Mouse (Mus musculus) brown adipose tissue, adult 24 weeks (tissue): Measurements from ENCODE around the gene Hmox2. TPM values are rescaled to one million over a fixed set of nuclear protein-coding genes. Genes with fewer than 3 reads are reported as not detected.
"Not testable (repeated sequence)": the region's sequence is repeated elsewhere in the genome, so short reads cannot be mapped to it uniquely, and the experiment has no call there.

Experiments used
- H3K27ac ChIP-seq: fragments of 200-500 bp; replicated peaks from 2 replicates; pipeline ENCODE4 v1.5.1; 2012; ENCODE audit warnings: low read depth, mild to moderate bottlenecking, low read length
- H3K4me1 ChIP-seq: fragments of 200-500 bp; 2 replicates; pipeline ENCODE4 v1.6.1; 2012; ENCODE audit warnings: low read length, mixed read lengths; ENCODE audit not compliant: control insufficient read depth, insufficient read depth, insufficient read length
- H3K4me3 ChIP-seq: fragments of 200-500 bp; 2 replicates; pipeline ENCODE4 v1.5.1; 2012; ENCODE audit warnings: low read depth, mild to moderate bottlenecking, low read length, moderate library complexity; ENCODE audit not compliant: insufficient read depth
- polyA plus RNA-seq: library from polyadenylated mRNA; stranded (reverse); fragments of >200 nt; gene quantifications from 2 replicates; pipeline ENCODE4 v1.2.4, GENCODE M21; 2012; ENCODE audit not compliant: missing spikeins, insufficient read depth, insufficient read length

The Hmox2 gene
- polyA plus RNA-seq, 1 experiment = 74.8 TPM

DNA sequence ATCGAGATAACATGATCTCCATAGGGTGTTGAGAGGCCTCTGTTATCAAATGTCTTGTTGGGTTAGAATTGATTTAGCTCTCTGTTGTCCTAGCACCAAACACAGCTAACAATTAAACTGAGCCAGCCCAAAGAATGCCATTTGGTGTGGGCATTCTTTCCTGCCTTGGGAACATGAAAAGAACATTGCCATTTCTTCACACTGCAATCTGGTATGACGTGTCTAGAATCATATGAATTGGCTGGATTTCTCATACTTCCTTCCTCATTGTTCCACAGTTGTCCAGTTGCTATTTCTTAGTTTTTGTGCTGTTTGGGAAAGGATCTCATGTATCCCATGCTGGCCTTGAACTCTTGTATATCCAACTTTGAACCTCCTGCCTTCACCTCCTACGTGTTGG is 27.9 kb downstream of the Hmox2 start:
- Histone ChIP-seq H3K27ac (0 out of 2 replicates have a peak overlapping the region, but pooled peaks have one; percentile 10), H3K4me1 (peaks cover 5% of the 10 kb centered on the region; the same call in 1 of the 2 replicates), H3K4me3 (no peak overlapping the region)

DNA sequence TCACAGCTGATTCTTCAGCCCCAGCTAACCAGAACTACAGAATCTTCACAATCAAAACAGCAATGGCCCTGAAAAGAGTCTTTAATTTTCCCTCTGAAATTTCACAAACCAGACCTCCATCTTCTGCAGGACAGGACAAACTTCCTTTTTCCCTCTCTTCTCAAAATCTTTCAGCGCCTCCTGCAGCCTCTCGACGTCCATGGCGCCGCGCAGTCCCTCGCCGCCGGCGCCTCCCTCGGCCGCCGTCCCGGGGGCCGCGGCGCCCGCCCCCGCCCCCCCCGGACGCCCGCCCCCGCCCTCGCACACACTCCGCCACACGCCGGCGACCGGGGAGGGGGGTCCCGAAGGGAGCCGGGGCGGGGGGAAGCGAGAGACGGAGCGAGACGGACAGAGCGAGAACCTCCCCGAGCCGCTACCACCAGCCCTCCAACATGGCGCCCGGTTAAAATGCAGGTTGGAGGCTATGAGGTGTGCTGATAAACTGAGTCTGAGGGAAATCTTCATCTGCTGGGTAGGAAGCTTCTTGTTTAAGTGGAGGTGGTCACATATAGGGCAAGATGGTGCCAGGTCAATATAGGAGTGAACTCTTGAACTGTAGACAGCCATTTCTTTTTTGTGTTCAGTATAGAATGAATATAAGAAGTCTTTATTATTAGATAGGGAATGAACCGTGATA is 30.6 kb downstream of the Hmox2 start:
- not testable (repeated sequence) for H3K4me1 ChIP-seq, H3K27ac ChIP-seq
- peak overlapping the region; percentile 30 for H3K4me3 ChIP-seq

DNA sequence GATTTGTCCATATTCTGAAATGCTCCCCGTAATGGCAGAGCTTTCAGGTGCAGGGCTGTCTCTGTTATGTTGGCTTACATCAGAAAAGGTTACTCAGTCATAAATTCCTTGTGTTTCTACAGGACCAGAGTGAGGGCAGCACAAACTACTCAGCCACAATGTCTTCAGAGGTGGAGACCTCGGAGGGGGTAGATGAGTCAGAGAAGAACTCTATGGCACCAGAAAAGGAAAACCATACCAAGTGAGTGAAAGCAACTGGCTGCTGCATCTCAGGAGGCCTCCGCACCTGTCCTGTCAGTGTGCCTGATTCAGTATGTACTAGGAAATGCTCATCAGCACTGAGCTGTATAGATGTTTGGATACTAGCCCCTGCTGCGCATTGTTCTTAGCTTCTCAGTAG is 36.3 kb downstream of the Hmox2 start:
- H3K4me1 ChIP-seq = no peaks in the 10 kb centered on the region
- H3K4me3 ChIP-seq = no peak overlapping the region
- no peak overlapping the region for H3K27ac ChIP-seq

DNA sequence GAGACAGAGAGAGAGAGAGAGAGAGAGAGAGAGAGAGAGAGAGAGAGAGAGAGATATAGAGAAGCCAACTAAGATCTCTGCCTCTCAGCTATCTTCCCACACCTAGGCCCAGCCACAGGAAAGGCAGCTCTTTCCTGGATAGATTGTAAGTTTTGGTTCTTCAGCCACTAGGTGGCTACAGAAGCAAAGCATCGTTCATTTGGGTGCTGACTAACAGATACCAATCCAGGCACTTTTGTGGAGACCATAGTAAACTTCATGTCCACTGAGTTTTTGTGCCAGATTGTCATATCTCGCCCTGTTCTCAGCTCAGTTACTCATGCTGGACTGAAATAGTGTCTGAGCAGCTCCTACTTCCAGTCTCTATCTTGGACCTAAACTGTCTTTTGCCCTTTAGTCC is 37.1 kb downstream of the Hmox2 start:
- H3K27ac ChIP-seq = peak overlapping the region; percentile 27; the same call in 1 of the 2 replicates
- no peak overlapping the region for H3K4me3 ChIP-seq
- no peaks in the 10 kb centered on the region for H3K4me1 ChIP-seq

DNA sequence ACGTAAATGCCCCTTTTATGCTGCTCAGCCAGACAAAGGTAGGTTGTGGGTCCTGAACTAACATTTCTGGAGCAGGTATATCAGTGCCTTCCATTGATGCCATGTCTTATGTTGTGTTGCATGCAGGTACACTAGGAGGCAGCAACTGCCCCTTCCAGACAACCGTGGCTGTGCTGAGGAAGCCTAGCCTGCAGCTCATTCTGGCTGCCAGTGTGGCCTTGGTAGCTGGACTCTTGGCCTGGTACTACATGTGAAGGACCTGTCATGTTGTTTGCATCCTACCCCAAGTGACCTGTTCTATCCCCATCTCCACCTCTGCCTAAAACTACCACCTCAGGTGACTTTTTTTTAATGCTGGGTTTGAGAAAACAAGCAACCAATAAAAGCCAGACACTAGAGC is 39.7 kb downstream of the Hmox2 start:
- 0 out of 2 replicates have a peak, but pooled peaks cover 2% of the 10 kb centered on the region for H3K4me1 ChIP-seq
- H3K4me3 ChIP-seq = no peak overlapping the region
- no peak overlapping the region for H3K27ac ChIP-seq

DNA sequence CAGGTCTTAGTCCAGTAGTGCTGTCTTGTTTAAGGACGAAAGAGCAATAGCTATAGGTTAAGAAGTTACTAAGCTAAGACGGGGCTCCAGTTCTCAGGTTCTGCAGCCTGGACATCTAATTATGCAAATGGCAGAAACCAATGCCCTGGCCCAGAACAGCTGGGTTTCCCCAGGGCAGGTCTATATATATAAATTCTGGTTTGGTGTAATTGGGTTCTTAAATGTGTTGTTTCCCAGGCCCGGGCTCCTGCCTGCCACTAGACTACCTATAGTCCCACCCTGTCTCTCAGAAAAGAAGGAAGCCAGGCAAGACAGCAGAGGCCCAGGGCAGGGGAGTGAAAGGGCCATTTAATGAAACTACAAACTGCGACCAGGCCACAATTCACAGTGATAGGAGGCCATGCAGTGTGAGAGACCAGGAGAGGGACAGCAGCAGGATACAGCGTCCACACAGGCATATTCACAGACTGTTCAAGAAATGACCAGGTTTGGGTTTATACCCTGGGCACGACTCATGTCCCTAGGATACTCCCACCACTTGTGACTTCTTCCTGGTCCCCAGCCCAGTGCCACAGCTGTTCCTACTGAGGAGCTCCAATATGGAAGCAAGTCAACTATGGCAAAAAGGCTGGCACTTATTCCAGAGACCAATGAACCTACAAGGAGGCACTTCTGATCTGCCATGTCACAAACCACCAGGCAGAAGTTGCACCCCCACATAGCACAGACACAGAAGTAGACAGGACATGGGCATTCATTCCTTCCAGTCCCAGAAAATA is 41.0 kb downstream of the Hmox2 start:
- peaks cover 9% of the 10 kb centered on the region; the same call in 1 of the 2 replicates for H3K4me1 ChIP-seq
- H3K27ac ChIP-seq = peak overlapping the region; percentile 45; the same call in 1 of the 2 replicates
- H3K4me3 ChIP-seq = no peak overlapping the region

DNA sequence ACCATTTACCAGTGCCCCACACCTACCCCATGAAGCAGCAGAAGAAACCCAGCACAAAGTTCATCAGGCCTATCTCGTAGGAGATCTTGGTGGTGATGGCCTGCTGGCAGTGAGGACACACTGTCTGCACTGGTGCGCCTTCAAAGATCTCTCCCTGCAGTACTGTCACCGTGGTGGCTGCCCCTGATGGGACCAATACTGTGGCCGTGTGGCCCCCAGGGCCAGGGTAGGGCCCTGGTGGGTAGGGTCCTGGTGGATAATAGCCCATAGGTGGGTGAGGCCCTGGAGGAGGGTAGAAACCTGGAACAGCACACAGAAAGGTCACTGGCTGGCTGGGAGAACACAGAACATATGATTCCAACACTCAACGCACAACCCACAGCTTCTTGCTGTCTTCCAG is 42.6 kb downstream of the Hmox2 start:
- Histone ChIP-seq H3K27ac (no peak overlapping the region), H3K4me1 (peaks cover 17% of the 10 kb centered on the region; the same call in 1 of the 2 replicates)

DNA sequence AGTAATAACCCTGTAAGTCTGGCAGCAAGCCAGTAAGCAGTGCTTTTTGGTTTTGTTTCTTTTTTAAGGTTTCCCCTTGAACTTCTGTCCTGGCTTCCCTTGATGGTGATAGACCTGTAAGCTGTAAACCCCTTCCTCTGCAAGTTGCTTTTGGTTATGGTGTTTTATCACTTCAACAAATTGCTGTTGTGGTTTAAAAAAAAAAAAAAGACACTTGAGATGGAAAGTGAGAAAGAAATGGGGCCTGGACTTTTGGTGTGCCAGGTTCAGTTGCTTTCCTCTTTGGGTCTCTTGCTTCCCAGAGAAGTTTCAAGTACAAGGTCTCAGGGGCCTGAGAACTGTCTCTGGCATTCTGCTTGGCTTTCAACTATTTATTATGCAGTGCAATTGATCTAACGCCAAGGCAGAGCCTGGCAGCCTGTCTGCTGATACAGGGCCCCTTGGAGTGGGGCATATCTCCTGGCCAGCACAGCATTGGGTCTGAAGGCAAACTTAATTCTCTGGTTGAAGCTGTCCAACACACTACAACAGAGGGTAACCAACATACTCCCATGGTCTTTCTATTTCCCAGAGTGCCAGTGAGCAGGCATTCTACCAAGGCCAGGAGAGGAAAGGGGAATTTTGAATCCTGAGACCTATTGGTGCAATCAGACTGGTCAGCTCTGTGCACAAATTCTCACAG is 47.3 kb downstream of the Hmox2 start:
- Histone ChIP-seq H3K4me1 (peaks cover 37% of the 10 kb centered on the region), H3K27ac (peak overlapping the region; percentile 75), H3K4me3 (no peak overlapping the region)

More for the DNA sequence above, 42.6 kb downstream of the Hmox2 start:
- H3K4me3 ChIP-seq = no peak overlapping the region

DNA sequence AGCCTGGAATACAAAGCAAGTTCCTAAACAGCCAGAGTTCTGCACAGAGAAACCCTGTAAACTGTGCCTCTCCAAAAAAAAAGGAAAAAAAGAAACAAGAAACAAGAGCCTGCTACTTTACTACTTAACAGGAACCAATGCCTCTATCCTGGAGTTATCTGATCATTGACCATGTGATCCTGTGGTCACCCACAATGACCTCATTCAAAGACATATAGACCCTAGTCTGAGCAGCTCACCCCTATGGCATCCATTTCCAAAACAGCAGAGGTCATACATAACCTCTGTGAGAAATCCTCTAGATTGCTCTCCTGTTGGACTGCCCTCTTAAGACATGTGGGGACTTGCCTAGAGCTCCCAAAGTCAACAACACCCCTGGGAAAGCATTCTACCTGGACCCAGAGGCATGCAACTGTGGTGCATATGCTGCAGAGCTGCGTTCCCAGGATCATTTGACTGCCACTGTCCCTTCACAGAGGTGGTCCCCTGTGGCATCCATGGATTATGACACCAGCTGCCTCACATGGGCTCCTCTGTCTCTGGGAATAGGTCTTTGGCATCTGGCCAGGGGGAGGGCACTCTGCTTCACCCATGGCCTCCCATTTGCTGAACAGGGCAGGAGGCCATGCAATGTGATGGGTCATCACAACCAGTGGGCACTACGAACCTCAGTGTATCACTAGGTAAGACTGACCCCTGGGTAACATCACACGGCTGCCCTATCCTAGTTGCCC is 51.2 kb downstream of the Hmox2 start:
- H3K27ac ChIP-seq = peak overlapping the region; percentile 9
- H3K4me3 ChIP-seq = no peak overlapping the region
- peaks cover 41% of the 10 kb centered on the region for H3K4me1 ChIP-seq

DNA sequence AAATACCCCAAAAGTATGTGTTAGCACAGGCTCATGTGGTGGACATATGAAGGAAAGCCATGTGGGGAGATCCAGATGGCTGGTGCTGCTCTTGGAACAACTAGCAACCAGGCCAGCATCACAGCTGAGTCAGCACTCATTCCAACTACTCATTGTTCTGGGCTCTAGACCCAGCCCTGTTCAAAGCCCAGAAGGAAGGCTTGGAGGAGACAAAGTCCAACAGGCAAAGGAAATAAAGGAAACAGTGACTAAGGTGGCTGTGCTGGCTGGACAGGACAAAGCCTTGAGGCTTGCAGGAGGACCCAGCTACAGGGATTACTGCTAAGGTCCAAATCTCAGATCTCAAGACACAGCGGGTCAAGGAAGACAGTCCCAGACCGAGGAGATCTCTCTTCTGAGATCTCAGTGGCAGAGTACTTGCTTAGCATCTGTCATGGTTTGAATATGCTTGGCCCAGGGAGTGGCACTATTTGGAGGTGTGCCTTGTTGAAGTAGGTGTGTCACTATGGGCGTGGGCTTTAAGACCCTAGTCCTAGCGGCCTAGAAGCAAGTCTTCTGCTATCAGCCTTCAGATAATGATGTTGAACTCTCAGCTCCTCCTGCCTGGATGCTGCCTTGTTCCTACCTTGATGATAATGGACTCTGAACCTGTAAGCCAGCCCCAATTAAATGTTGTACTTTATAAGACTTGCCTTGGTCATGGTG is 51.9 kb downstream of the Hmox2 start:
- H3K4me1 ChIP-seq = peaks cover 36% of the 10 kb centered on the region
- H3K27ac ChIP-seq = peak overlapping the region; percentile 9
- no peak overlapping the region for H3K4me3 ChIP-seq

DNA sequence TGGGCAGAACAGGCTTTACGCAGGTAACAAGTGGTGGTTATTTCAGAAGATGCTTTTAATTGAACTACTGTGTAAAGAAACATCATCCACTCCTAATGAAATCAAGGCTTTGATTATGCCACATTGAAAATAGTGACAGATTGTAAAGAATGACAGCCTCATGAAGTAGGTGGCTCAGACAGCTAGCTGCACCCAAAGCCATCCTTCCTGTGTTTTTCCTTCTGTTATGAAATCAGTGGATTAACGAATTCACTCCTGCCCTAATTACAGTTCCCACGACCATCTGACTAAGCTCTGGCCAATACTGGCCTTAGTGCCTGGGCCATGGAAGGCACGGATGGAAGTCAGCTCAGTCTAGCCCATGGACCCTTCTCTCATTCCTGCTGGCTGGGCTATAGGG is 52.8 kb downstream of the Hmox2 start:
- H3K4me3 ChIP-seq = no peak overlapping the region
- H3K27ac ChIP-seq = peak overlapping the region; percentile 1; the same call in 1 of the 2 replicates
- peaks cover 39% of the 10 kb centered on the region for H3K4me1 ChIP-seq

GRCm38 (mm10) chr16:4781524-4782196 is 55.5 kb downstream of the Hmox2 start:
- Histone ChIP-seq H3K27ac (0 out of 2 replicates have a peak overlapping the region, but pooled peaks have one; percentile 27), H3K4me1 (peaks cover 45% of the 10 kb centered on the region), H3K4me3 (no peak overlapping the region)

- Histone ChIP-seq H3K27ac (no peak overlapping the region), H3K4me3 (no peak overlapping the region), H3K4me1 (peaks cover 41% of the 10 kb centered on the region)
Measured at GRCm38 (mm10) chr16:4782515-4782914, 56.4 kb downstream of the Hmox2 start.

GRCm38 (mm10) chr16:4785706-4786105 is 59.5 kb downstream of the Hmox2 start:
- H3K4me1 ChIP-seq = peaks cover 23% of the 10 kb centered on the region
- H3K27ac ChIP-seq = no peak overlapping the region
- no peak overlapping the region for H3K4me3 ChIP-seq
